Mouse (Mus musculus) CH12.LX (cell line): Measurements from ENCODE around the gene 1700024B05Rik. TPM values are rescaled to one million over a fixed set of nuclear protein-coding genes. Genes with fewer than 3 reads are reported as not detected.
"Not testable (repeated sequence)": the region's sequence is repeated elsewhere in the genome, so short reads cannot be mapped to it uniquely, and the experiment has no call there.

Source experiments
- DNase-seq: peaks from one replicate; pipeline ENCODE4 v3.0.0-alpha.2; 2013; ENCODE audit errors: extremely low read depth
- H3K27ac ChIP-seq: 2 replicates; pipeline ENCODE4 v1.5.1; 2012; ENCODE audit warnings: low read depth, mild to moderate bottlenecking, control low read depth, moderate library complexity; ENCODE audit not compliant: insufficient read depth
- H3K27me3 ChIP-seq: replicated peaks from 2 replicates; pipeline ENCODE3; 2012; ENCODE audit warnings: inconsistent platforms
- H3K36me3 ChIP-seq, 2 experiments: replicated peaks in 1 of 2; 2 replicates each; pipeline versions ENCODE3 to v1.6.1; 2012; ENCODE audit warnings: inconsistent platforms in 1 of 2, low read length in 1 of 2, mild to moderate bottlenecking in 1 of 2, mixed read lengths in 1 of 2, moderate library complexity in 1 of 2; ENCODE audit not compliant: control insufficient read depth in 1 of 2, insufficient read depth in 1 of 2
- H3K4me1 ChIP-seq, 2 experiments: 2 replicates each; pipeline ENCODE4 v1.6.1; 2012; ENCODE audit warnings: inconsistent platforms in 1 of 2, moderate library complexity in 1 of 2; ENCODE audit not compliant: insufficient read depth in 2 of 2, control insufficient read depth in 1 of 2
- H3K4me2 ChIP-seq: 2 replicates; pipeline ENCODE4 v1.6.1; 2012; ENCODE audit warnings: low read depth, mild to moderate bottlenecking, control low read depth; ENCODE audit not compliant: poor library complexity, insufficient read depth, severe bottlenecking
- H3K4me3 ChIP-seq, 3 experiments: fragments of 150-350 bp in 1 of 3; sonication (generic) in 1 of 3; replicated peaks in 1 of 3; 2 replicates each; pipeline versions ENCODE3 to v1.5.1; 2011 to 2012; ENCODE audit warnings: low read depth in 2 of 3, low read length in 2 of 3, mild to moderate bottlenecking in 2 of 3, moderate library complexity in 2 of 3, control low read depth in 1 of 3, improper control_type of control experiment in 1 of 3, inconsistent platforms in 1 of 3, mixed read lengths in 1 of 3; ENCODE audit not compliant: poor library complexity in 1 of 3
- H3K79me2 ChIP-seq: replicated peaks from 2 replicates; pipeline ENCODE4 v1.6.1; 2012; ENCODE audit warnings: mild to moderate bottlenecking, moderate library complexity; ENCODE audit not compliant: control insufficient read depth, poor library complexity, insufficient read depth, severe bottlenecking; ENCODE audit errors: extremely low read depth
- H3K9ac ChIP-seq: 2 replicates; pipeline ENCODE4 v1.6.1; 2012; ENCODE audit warnings: low read depth, mild to moderate bottlenecking, control low read depth, moderate library complexity; ENCODE audit not compliant: insufficient read depth
- H3K9me3 ChIP-seq: replicated peaks from 2 replicates; pipeline ENCODE3; 2012; ENCODE audit warnings: low read length, inconsistent platforms, mixed read lengths
- dilution Hi-C: fragments of 300-500 bp; cut with MboI; formaldehyde crosslinking; loops from 2 replicates; pipeline ENCODE4 v1.14.3; 2020; ENCODE audit warnings: low sequenced_read_pairs; ENCODE audit not compliant: extremely low pct_unique_long_range_greater_than_20kb, extremely low pct_ligation_motif_present
- in situ Hi-C: fragments of 300-500 bp; cut with MboI; formaldehyde crosslinking; loops from 3 replicates; pipeline ENCODE4 v1.14.3; 2019; ENCODE audit warnings: low sequenced_read_pairs, low pct_ligation_motif_present, low pct_unique_long_range_greater_than_20kb, mixed read lengths
- polyA plus RNA-seq: library from polyadenylated mRNA; unstranded; fragments of >175 nt; gene quantifications from 2 replicates; pipeline ENCODE4 v1.2.1, GENCODE M21; 2012; ENCODE audit warnings: low read depth; ENCODE audit not compliant: insufficient read length
- total RNA-seq, 2 experiments: library from RNA; depleted of rRNA; stranded (reverse); fragments of 300-350 nt in 1 of 2; fragments of >200 nt in 1 of 2; gene quantifications; 2 replicates each; pipeline ENCODE4 v1.2.3; 2012 to 2014

The 1700024B05Rik gene
- total and polyA plus RNA-seq, 3 experiments: not detected

DNA sequence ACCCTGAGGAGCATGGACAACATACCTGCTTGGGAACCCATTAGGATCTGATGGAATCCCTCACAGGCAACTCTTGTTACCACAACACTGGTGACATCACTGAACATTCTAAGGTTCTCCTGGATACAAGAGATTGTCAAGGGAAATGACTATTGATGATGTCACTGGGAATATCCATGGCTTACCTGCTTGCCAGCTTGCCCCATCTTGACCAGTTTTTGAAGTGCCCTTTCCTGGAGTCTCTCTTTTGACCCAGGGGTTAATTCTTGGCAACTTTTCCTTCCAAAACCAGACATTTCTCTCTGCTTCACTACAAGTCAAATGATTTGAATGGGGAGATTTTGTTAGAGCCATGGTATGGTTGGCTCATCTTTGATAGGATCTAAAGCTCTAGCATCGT is 39.4 kb downstream of the 1700024B05Rik start, which contains the start of gene Gm3543:
Gm3543 (minus strand) TSS at position 101 of the 400 bp plus-strand sequence.
- H3K9me3 ChIP-seq, H3K79me2 ChIP-seq, DNase-seq, H3K27me3 ChIP-seq, H3K4me2 ChIP-seq, H3K4me3 ChIP-seq, H3K4me1 ChIP-seq, H3K9ac ChIP-seq, dilution Hi-C loops, in situ Hi-C loops, H3K27ac ChIP-seq, H3K36me3 ChIP-seq: not testable (repeated sequence)

Other genes with a start within 250 kb of the 1700024B05Rik start
- gene Gm8068, start 242.1 kb upstream of the 1700024B05Rik start, total RNA-seq (2012; rRNA removed): not detected in 2 replicates
- gene Gm8068, start 242.1 kb upstream of the 1700024B05Rik start, total RNA-seq (2014; rRNA removed): not detected in 2 replicates
- gene Gm8068, start 242.1 kb upstream of the 1700024B05Rik start, polyA plus RNA-seq: not detected in 2 replicates
- gene Gm7929, start 193.4 kb upstream of the 1700024B05Rik start, total RNA-seq (2012; rRNA removed): not detected in 2 replicates
- gene Gm7929, start 193.4 kb upstream of the 1700024B05Rik start, total RNA-seq (2014; rRNA removed): not detected in 2 replicates
- not detected in 2 replicates for gene Gm7929, start 193.4 kb upstream of the 1700024B05Rik start, polyA plus RNA-seq
- not detected in 2 replicates for gene Gm47189, start 171.6 kb upstream of the 1700024B05Rik start, total RNA-seq (2012; rRNA removed)
- gene Gm47189, start 171.6 kb upstream of the 1700024B05Rik start, total RNA-seq (2014; rRNA removed): not detected in 2 replicates
- not detected in 2 replicates for gene Gm47189, start 171.6 kb upstream of the 1700024B05Rik start, polyA plus RNA-seq
- gene Gm7980, start 36.7 kb upstream of the 1700024B05Rik start, total RNA-seq (2012; rRNA removed): not detected in 2 replicates
- not detected in 2 replicates for gene Gm7980, start 36.7 kb upstream of the 1700024B05Rik start, total RNA-seq (2014; rRNA removed)
- not detected in 2 replicates for gene Gm7980, start 36.7 kb upstream of the 1700024B05Rik start, polyA plus RNA-seq
- gene 1700049E17Rik1, start 19.0 kb upstream of the 1700024B05Rik start, total RNA-seq (2012; rRNA removed): not detected in 2 replicates
- not detected in 2 replicates for gene 1700049E17Rik1, start 19.0 kb upstream of the 1700024B05Rik start, total RNA-seq (2014; rRNA removed)
- gene 1700049E17Rik1, start 19.0 kb upstream of the 1700024B05Rik start, polyA plus RNA-seq: not detected in 2 replicates
- gene Gm6401, start 23.9 kb downstream of the 1700024B05Rik start, total RNA-seq (2012; rRNA removed): not detected in 2 replicates
- gene Gm6401, start 23.9 kb downstream of the 1700024B05Rik start, total RNA-seq (2014; rRNA removed): not detected in 2 replicates
- gene Gm6401, start 23.9 kb downstream of the 1700024B05Rik start, polyA plus RNA-seq: not detected in 2 replicates
- gene Gm3543, start 39.3 kb downstream of the 1700024B05Rik start, total RNA-seq (2012; rRNA removed): not detected in 2 replicates
- not detected in 2 replicates for gene Gm3543, start 39.3 kb downstream of the 1700024B05Rik start, total RNA-seq (2014; rRNA removed)
- gene Gm3543, start 39.3 kb downstream of the 1700024B05Rik start, polyA plus RNA-seq: not detected in 2 replicates
- gene Gm7951, start 173.4 kb downstream of the 1700024B05Rik start, total RNA-seq (2012; rRNA removed): not detected in 2 replicates
- not detected in 2 replicates for gene Gm7951, start 173.4 kb downstream of the 1700024B05Rik start, total RNA-seq (2014; rRNA removed)
- not detected in 2 replicates for gene Gm7951, start 173.4 kb downstream of the 1700024B05Rik start, polyA plus RNA-seq
- gene Gm17027, start 218.6 kb downstream of the 1700024B05Rik start, total RNA-seq (2012; rRNA removed): not detected in 2 replicates
- not detected in 2 replicates for gene Gm17027, start 218.6 kb downstream of the 1700024B05Rik start, total RNA-seq (2014; rRNA removed)
- not detected in 2 replicates for gene Gm17027, start 218.6 kb downstream of the 1700024B05Rik start, polyA plus RNA-seq
- gene Gm3573, start 246.8 kb downstream of the 1700024B05Rik start, total RNA-seq (2012; rRNA removed): not detected in 2 replicates
- gene Gm3573, start 246.8 kb downstream of the 1700024B05Rik start, total RNA-seq (2014; rRNA removed): not detected in 2 replicates
- not detected in 2 replicates for gene Gm3573, start 246.8 kb downstream of the 1700024B05Rik start, polyA plus RNA-seq